Mouse (Mus musculus) cerebellum, adult 18-20 months (tissue): Measurements from ENCODE around the gene Npc1l1.
"Not testable (repeated sequence)": the region's sequence is repeated elsewhere in the genome, so short reads cannot be mapped to it uniquely, and the experiment has no call there.

ENCODE experiments used
- DNase-seq, 2 experiments: peaks; one replicate each; pipeline ENCODE4 v3.0.0; 2021

Gene Npc1l1

GRCm38 (mm10) chr11:6230012-6230411 is at the start of gene Npc1l1:
Gene Npc1l1 (minus strand): TSS chr11:6230143.
- DNase-seq, result no peak

- DNase-seq, result no peak
Observed at GRCm38 (mm10) chr11:6276466-6276865, 46.5 kb upstream of the Npc1l1 start.

GRCm38 (mm10) chr11:6275094-6275484 is 45.1 kb upstream of the Npc1l1 start:
- DNase-seq, result no peak

- DNase-seq, result peak; percentile 99 to 100
Observed at GRCm38 (mm10) chr11:6274387-6275093, 44.6 kb upstream of the Npc1l1 start, which contains the start of gene Tmed4. Gene Tmed4 (minus strand): TSS chr11:6274870.

- DNase-seq, result no peak
Observed at GRCm38 (mm10) chr11:6273607-6274006, 43.7 kb upstream of the Npc1l1 start.

GRCm38 (mm10) chr11:6267320-6268254 is 37.6 kb upstream of the Npc1l1 start, which contains the start of gene Ddx56:
Gene Ddx56 (minus strand): TSS chr11:6267772.
- peak; percentile 91 to 93 for DNase-seq

- no peak for DNase-seq
Observed at GRCm38 (mm10) chr11:6266621-6267020, 36.7 kb upstream of the Npc1l1 start.

GRCm38 (mm10) chr11:6261434-6262082 is 31.6 kb upstream of the Npc1l1 start:
- DNase-seq, result peak; percentile 76 to 81

- DNase-seq, result no peak
Observed at GRCm38 (mm10) chr11:6259413-6259812, 29.5 kb upstream of the Npc1l1 start.

- DNase-seq, result no peak
Observed at GRCm38 (mm10) chr11:6256490-6257072, 26.6 kb upstream of the Npc1l1 start.

- DNase-seq, result not testable (repeated sequence)
Observed at GRCm38 (mm10) chr11:6254602-6255001, 24.7 kb upstream of the Npc1l1 start.

GRCm38 (mm10) chr11:6252824-6253223 is 22.9 kb upstream of the Npc1l1 start:
- DNase-seq, result no peak

- DNase-seq, result no peak
Observed at GRCm38 (mm10) chr11:6252248-6252647, 22.3 kb upstream of the Npc1l1 start.

- DNase-seq, result no peak
Observed at GRCm38 (mm10) chr11:6244707-6245106, 14.8 kb upstream of the Npc1l1 start.

GRCm38 (mm10) chr11:6233025-6233424 is 3.1 kb upstream of the Npc1l1 start:
- DNase-seq, result no peak

- no peak for DNase-seq
Observed at GRCm38 (mm10) chr11:6224541-6225229, 5.3 kb downstream of the Npc1l1 start.

GRCm38 (mm10) chr11:6222187-6222586 is 7.8 kb downstream of the Npc1l1 start:
- no peak for DNase-seq

GRCm38 (mm10) chr11:6219967-6220366 is 10.0 kb downstream of the Npc1l1 start:
- no peak for DNase-seq

GRCm38 (mm10) chr11:6218189-6218896 is 11.6 kb downstream of the Npc1l1 start:
- no peak for DNase-seq

GRCm38 (mm10) chr11:6216834-6217233 is 13.1 kb downstream of the Npc1l1 start:
- no peak for DNase-seq

- no peak for DNase-seq
Observed at GRCm38 (mm10) chr11:6208158-6208557, 21.8 kb downstream of the Npc1l1 start.

GRCm38 (mm10) chr11:6207090-6207489 is 22.9 kb downstream of the Npc1l1 start:
- no peak for DNase-seq
